Mouse (Mus musculus) forebrain, embryonic 14.5 days (tissue): ENCODE data around the gene Midn. TPM values are rescaled to one million over a fixed set of nuclear protein-coding genes. Genes with fewer than 3 reads are reported as not detected.
A peak's percentile ranks its signal among the peaks of the same experiment; 100 is the strongest.

Experiments
- ATAC-seq: fragments of 200-750 bp; cut with Nextera tagmentation; 2 replicates; pipeline ENCODE4 v1.8.0; 2017; ENCODE audit warnings: mild to moderate bottlenecking, moderate library complexity
- DNase-seq: peaks from one replicate; pipeline ENCODE4 v3.0.0-alpha.2; 2015; ENCODE audit warnings: low spot score
- H3K27ac ChIP-seq: fragments of 300-500 bp; sonication (generic); 2 replicates; pipeline ENCODE4 v1.5.1; 2014; ENCODE audit warnings: low read depth, mild to moderate bottlenecking, control low read depth, low read length, moderate library complexity
- H3K27me3 ChIP-seq: fragments of 300-500 bp; sonication (generic); replicated peaks from 2 replicates; pipeline ENCODE4 v1.6.1; 2014; ENCODE audit warnings: low read length, control low read depth, mixed read lengths; ENCODE audit not compliant: control insufficient read depth, insufficient read depth
- H3K36me3 ChIP-seq: fragments of 300-500 bp; sonication (generic); 2 replicates; pipeline ENCODE4 v1.6.1; 2014; ENCODE audit warnings: low read length, control low read depth; ENCODE audit not compliant: control insufficient read depth, insufficient read depth
- H3K4me1 ChIP-seq: fragments of 300-500 bp; sonication (generic); 2 replicates; pipeline ENCODE4 v1.6.1; 2014; ENCODE audit warnings: antibody characterized with exemption, low read length, control low read depth; ENCODE audit not compliant: control insufficient read depth, insufficient read depth
- H3K4me2 ChIP-seq: fragments of 300-500 bp; sonication (generic); 2 replicates; pipeline ENCODE4 v1.6.1; 2014; ENCODE audit warnings: mild to moderate bottlenecking, control low read depth, low read length
- H3K4me3 ChIP-seq: fragments of 300-500 bp; sonication (generic); 2 replicates; pipeline ENCODE4 v1.5.1; 2014; ENCODE audit warnings: low read depth, low read length, control low read depth
- H3K9ac ChIP-seq: fragments of 300-500 bp; sonication (generic); 2 replicates; pipeline ENCODE4 v1.6.1; 2014; ENCODE audit warnings: mild to moderate bottlenecking, low read length, control low read depth, moderate library complexity
- H3K9me3 ChIP-seq: fragments of 300-500 bp; sonication (generic); replicated peaks from 2 replicates; pipeline ENCODE4 v1.6.1; 2016; ENCODE audit warnings: low read length, control low read depth, mixed read lengths; ENCODE audit not compliant: control insufficient read depth
- WGBS: fragments of 180-500 bp; shearing (Covaris S2); extraction: QIAGEN DNeasy Blood & Tissue Kit; methylation state at CpG from one replicate; pipeline ENCODE4 v1.1.7; 2014; 5-methylcytosine and 5-hydroxymethylcytosine counted together
- polyA plus RNA-seq: library from polyadenylated mRNA; unstranded; fragments of >200 nt; fragmentation: Nextera tagmentation; extraction: Ambion mirVana; gene quantifications from 2 replicates; pipeline ENCODE4 v1.2.1, GENCODE M21; 2014

Midn gene
- polyA plus RNA-seq, 1 experiment from 2014 or later = 67.0 TPM

- DNase-seq = peak; percentile 85
- Histone ChIP-seq H3K4me2 (peak within 1 kb of the TSS; percentile 89), H3K4me3 (peak within 1 kb of the TSS; percentile 81), H3K36me3 (peaks cover 15% of the 10 kb centered on the region), H3K27me3 (no peaks in the 10 kb centered on the region), H3K9ac (peak within 1 kb of the TSS; percentile 97), H3K9me3 (no peaks in the 10 kb centered on the region), H3K27ac (peak within 1 kb of the TSS; percentile 82), H3K4me1 (peaks cover 13% of the 10 kb centered on the region)
- 2% methylated on average over 40 of the region's 106 CpGs for WGBS
- peak; percentile 87 for ATAC-seq
Observed at GRCm38 (mm10) chr10:80179068-80180051, 31.3 kb downstream of the Midn start, which contains the start of gene Efna2. Gene Efna2, plus strand, starts transcription at chr10:80179482.

DNA sequence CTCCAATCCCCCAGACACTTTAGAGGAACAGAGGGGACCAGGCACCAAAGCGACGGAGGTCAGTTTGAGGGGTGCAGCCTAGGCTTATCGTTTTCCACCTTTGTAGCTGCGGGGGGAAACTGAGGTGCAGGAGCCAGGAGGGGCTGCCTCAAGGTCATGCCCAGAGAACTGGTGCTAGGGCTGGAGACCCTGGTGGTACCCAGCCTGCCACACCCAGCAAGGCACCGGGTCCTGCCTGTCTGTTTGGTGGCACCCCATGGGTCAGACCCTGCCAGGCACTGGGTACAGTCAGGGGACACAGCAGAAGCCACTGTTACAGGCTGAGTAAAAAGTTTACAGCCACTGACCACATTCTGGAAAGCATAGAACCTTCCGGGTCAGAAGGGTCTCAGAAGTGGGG is 32.2 kb downstream of the Midn start:
- peaks cover 13% of the 10 kb centered on the region for H3K4me1 ChIP-seq
- 54% methylated on average over 6 of the region's 6 CpGs for WGBS
- H3K9me3 ChIP-seq = no peaks in the 10 kb centered on the region
- no peak for DNase-seq
- peak overlapping the region; percentile 81 for H3K4me3 ChIP-seq
- peak overlapping the region; percentile 89 for H3K4me2 ChIP-seq
- no peak overlapping the region for H3K27ac ChIP-seq
- peak overlapping the region; percentile 97 for H3K9ac ChIP-seq
- H3K27me3 ChIP-seq = no peaks in the 10 kb centered on the region
- peaks cover 15% of the 10 kb centered on the region for H3K36me3 ChIP-seq
- no peak for ATAC-seq

- DNase-seq = no peak
Observed at GRCm38 (mm10) chr10:80180823-80181222, 32.8 kb downstream of the Midn start.

GRCm38 (mm10) chr10:80182547-80182946 is 34.5 kb downstream of the Midn start:
- no peak overlapping the region for H3K4me2 ChIP-seq
- H3K4me1 ChIP-seq = peaks cover 13% of the 10 kb centered on the region
- DNase-seq (no peak), ATAC-seq (no peak)
- 93% methylated on average over 7 of the region's 7 CpGs for WGBS
- H3K27me3 ChIP-seq = no peaks in the 10 kb centered on the region
- no peak overlapping the region for H3K27ac ChIP-seq
- H3K9me3 ChIP-seq = no peaks in the 10 kb centered on the region
- H3K9ac ChIP-seq = no peak overlapping the region
- H3K36me3 ChIP-seq = peaks cover 26% of the 10 kb centered on the region
- H3K4me3 ChIP-seq = no peak overlapping the region

More at GRCm38 (mm10) chr10:80180823-80181222, 32.8 kb downstream of the Midn start:
- no peaks in the 10 kb centered on the region for H3K27me3 ChIP-seq
- H3K4me2 ChIP-seq = peak overlapping the region; percentile 89
- H3K4me1 ChIP-seq = peaks cover 13% of the 10 kb centered on the region
- peak overlapping the region; percentile 97 for H3K9ac ChIP-seq
- peak overlapping the region; percentile 81 for H3K4me3 ChIP-seq
- no peak overlapping the region for H3K27ac ChIP-seq
- H3K9me3 ChIP-seq = no peaks in the 10 kb centered on the region
- peaks cover 15% of the 10 kb centered on the region for H3K36me3 ChIP-seq
- WGBS = 43% methylated on average over 5 of the region's 5 CpGs
- ATAC-seq = no peak

- ATAC-seq = no peak
- no peaks in the 10 kb centered on the region for H3K9me3 ChIP-seq
- H3K4me3 ChIP-seq = no peak overlapping the region
- no peak overlapping the region for H3K4me2 ChIP-seq
- peaks cover 9% of the 10 kb centered on the region for H3K4me1 ChIP-seq
- WGBS = 46% methylated on average over 27 of the region's 27 CpGs
- H3K36me3 ChIP-seq = peaks cover 44% of the 10 kb centered on the region
- no peak overlapping the region for H3K9ac ChIP-seq
- no peak overlapping the region for H3K27ac ChIP-seq
- no peak for DNase-seq
- H3K27me3 ChIP-seq = no peaks in the 10 kb centered on the region
Observed at GRCm38 (mm10) chr10:80186649-80187048, 38.6 kb downstream of the Midn start.

GRCm38 (mm10) chr10:80187739-80188138 is 39.7 kb downstream of the Midn start:
- no peak for DNase-seq
- no peak overlapping the region for H3K9ac ChIP-seq
- no peak overlapping the region for H3K4me2 ChIP-seq
- no peak overlapping the region for H3K27ac ChIP-seq
- no peak for ATAC-seq
- H3K9me3 ChIP-seq = no peaks in the 10 kb centered on the region
- WGBS = 87% methylated on average over 10 of the region's 10 CpGs
- peaks cover 9% of the 10 kb centered on the region for H3K4me1 ChIP-seq
- H3K4me3 ChIP-seq = no peak overlapping the region
- no peaks in the 10 kb centered on the region for H3K27me3 ChIP-seq
- H3K36me3 ChIP-seq = peaks cover 35% of the 10 kb centered on the region

DNA sequence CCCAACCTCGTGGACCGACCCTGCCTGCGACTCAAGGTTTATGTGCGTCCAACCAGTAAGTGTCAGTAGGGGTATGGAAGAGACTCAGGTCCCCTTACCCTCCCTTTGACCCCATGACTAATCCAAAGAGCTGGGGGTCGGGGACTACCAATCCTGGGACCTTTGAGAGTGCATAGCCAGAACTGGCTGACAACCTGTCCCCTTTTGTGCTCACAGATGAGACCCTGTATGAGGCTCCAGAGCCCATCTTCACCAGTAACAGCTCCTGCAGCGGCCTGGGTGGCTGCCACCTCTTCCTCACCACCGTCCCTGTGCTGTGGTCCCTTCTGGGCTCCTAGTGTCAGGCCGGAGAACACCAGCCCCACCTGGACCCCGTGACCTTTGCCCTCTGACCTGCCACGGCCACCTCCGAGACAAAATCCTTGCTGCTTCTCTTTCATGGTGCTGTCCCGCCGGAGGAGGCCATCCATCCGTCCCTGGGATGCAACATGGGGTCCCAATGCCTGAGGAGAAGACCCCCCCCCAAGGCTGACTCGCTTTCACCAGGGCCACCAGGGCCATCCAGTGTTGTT is 40.5 kb downstream of the Midn start:
- Histone ChIP-seq H3K27me3 (no peaks in the 10 kb centered on the region), H3K4me1 (peaks cover 9% of the 10 kb centered on the region), H3K36me3 (peaks cover 32% of the 10 kb centered on the region), H3K4me2 (no peak overlapping the region), H3K9ac (no peak overlapping the region; the same call in 1 of the 2 replicates), H3K9me3 (no peaks in the 10 kb centered on the region), H3K27ac (no peak overlapping the region), H3K4me3 (no peak overlapping the region)
- WGBS = 73% methylated on average over 15 of the region's 15 CpGs
- no peak for DNase-seq
- ATAC-seq = no peak

- H3K27ac ChIP-seq = peak overlapping the region; percentile 86
- H3K4me1 ChIP-seq = peaks cover 9% of the 10 kb centered on the region
- H3K4me3 ChIP-seq = peak overlapping the region; percentile 42
- no peaks in the 10 kb centered on the region for H3K9me3 ChIP-seq
- 5% methylated on average over 21 of the region's 21 CpGs for WGBS
- peak overlapping the region; percentile 80 for H3K4me2 ChIP-seq
- H3K27me3 ChIP-seq = no peaks in the 10 kb centered on the region
- H3K9ac ChIP-seq = peak overlapping the region; percentile 83
- peak; percentile 28 for ATAC-seq
- peaks cover 29% of the 10 kb centered on the region for H3K36me3 ChIP-seq
- DNase-seq = peak; percentile 44
Observed at GRCm38 (mm10) chr10:80189999-80190398, 41.9 kb downstream of the Midn start.
